Mouse (Mus musculus): ENCODE measurements around the gene S100a1.
A peak's percentile ranks its signal among the peaks of the same experiment; 100 is the strongest.

The S100a1 gene

DNA sequence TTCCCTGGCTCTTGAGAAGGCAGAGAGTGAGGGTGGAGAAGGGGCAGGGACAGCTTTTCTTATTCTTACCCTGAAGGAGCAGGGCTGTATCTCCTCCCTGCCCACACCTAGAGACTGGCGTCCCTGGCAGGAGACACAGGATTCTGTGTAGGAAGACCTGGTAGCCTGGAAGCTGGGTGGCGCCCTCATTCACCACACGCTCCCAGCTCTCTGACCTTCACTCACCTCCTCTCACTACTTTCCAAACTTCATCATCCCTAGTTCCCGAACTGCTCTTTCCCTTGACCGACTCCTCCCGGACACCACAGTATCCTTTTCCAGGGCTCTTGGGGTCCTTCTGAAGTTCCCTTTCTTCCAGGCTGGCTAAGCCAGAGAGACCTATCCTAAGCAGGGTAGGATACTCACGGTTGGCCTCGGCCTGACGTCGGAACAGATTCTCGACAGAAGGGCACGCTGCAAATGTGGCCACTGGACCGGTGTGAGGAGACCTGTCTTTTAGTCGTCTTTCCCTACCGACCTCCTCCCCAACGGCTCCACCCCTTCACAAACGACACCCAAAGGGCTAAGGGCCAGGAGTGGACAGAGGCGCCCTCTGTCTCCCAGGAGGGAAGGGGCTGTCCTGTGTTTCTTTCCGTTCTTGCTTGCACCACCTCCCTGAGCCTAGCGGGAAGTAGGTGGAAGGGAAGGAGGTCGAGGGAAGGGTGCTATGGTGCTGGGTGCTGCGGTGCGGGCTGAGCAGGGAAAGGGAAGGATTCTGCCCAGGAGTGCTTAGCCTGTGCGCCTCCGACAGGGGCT lies at the start of gene S100a1, which contains the start of gene S100a13:
Gene S100a1, minus strand, starts transcription at position 597 of the 795 bp plus-strand sequence.
Gene S100a13, plus strand, starts transcription at position 640 of the 795 bp plus-strand sequence.
- no peak for DNase-seq (ENCODE audit: low read depth, low spot score)

DNA sequence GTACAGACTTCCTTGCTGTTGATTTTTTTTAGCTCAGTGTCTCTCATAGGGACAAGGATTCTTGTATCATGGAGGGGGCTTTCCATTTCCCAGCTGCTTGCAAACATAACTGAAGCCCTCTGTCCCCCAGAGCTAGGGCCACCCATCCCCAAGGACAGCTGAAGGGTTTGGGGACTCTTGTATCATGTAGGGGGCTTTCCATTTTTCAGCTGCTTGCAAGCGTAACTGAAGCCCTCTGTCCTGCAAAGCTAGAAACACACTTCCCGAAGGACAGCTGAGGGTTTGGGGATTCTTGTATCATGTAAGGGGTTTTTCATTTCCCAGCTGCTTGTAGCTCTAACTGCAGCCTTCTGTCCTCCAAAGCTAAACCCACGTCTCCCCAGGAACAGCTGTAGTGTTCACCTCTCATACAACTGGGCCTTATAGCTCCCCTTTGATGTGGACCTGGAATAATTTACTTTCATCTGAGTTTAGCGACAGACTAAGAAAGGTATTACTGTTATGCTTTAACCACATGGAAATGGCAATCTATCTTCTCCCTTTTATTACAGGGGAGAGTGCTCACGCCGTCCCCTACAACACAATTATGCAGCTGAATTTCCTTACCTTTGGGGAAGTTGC lies 45.9 kb upstream of the S100a1 start, which contains the start of gene S100a3:
Gene S100a3, plus strand, starts transcription at position 571 of the 621 bp plus-strand sequence.
- DNase-seq (ENCODE audit: low read depth, low spot score): no peak

DNA sequence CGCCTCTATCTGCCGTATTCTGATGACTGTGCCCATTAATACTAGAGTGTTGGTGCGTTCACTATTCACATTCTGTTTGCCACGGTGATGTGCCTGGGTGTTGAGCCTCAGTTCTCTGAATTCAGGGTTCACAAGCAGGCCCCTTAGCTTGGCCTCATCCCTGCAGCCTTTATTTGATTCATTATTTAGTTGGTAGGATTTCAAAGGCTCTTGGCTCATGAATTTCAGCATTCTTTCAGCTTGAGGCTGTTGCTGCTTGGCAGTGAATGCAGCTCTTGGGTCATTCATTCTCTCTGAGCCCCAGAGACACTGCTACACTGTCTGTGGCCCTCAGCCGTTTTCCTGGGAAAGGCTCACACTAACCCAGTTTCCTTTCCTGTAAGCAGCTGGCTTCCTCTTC lies 41.8 kb upstream of the S100a1 start:
- DNase-seq (ENCODE audit: low read depth, low spot score): no peak

DNA sequence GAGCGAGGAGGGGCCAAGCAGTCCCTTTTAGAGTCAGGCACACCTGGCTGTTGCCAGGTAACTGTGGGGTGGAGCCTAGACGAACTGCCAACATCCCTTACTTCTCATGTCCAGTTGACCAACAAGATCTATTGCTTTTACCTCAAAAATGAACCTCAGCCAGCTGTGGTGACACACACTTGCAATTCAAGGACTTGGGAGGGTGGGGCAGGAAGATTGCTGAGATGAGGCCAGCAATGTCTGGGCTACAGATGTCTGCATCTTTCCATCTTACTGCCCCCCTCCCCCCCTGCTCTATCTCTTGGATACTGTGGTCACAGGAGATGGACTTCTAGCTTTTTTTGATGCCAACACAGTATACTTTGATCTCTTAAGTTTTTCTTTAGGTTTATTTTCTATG lies 38.0 kb upstream of the S100a1 start:
- no peak for DNase-seq (ENCODE audit: low read depth, low spot score)

DNA sequence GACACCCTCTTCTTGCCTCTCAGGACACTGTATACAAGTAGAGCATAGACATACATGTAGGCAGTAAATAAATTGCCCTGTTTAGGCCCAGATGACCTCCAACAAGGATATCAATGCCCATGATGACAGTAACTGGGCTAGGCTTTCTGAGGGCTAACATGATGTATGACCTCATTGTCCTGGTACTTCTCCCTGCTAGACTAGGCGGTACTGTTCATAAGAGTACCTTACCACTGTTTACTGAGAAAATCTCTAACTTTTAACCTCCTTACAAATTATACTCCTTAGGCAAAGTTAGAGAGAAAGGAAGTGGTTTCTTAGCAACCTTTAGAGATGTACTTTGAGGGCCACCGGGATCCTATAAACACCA lies 36.2 kb upstream of the S100a1 start:
- no peak for DNase-seq (ENCODE audit: low read depth, low spot score)

DNA sequence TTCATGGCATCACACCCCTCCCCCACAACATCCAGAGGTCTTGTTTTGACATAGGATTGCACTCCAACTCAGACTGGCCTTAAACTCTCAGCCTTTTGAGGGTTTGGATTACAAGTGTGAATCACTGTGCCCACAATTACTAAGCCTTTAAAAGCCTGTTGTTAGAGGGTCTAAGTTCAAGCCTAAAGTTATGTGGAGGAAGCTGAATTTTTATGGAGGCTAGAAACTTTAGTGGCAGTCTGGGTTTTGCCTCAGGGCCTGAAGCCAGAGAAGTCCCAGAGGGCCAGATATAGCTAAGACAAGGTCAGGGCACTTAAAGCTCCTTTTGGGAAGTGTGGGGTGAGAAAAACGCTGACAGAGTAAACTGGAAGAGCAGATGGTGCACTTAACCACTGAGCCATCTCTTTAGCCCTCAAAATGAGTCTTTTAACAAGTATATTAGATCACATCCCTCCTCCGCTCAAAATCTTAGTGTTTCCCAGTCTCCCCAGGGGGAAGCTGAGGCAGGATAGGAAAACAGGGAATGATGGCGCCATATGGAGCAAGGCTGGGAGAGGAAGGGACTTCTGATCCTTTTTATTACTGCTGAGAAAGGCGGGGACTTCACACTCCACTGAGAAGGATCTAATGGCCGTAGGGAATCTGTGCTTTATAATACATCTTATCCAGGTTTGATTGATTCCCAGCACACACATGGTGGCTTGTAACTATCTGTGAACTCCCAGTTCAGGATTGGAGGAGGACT lies 35.7 kb upstream of the S100a1 start:
- peak; percentile 40 for DNase-seq (ENCODE audit: low read depth, low spot score)

DNA sequence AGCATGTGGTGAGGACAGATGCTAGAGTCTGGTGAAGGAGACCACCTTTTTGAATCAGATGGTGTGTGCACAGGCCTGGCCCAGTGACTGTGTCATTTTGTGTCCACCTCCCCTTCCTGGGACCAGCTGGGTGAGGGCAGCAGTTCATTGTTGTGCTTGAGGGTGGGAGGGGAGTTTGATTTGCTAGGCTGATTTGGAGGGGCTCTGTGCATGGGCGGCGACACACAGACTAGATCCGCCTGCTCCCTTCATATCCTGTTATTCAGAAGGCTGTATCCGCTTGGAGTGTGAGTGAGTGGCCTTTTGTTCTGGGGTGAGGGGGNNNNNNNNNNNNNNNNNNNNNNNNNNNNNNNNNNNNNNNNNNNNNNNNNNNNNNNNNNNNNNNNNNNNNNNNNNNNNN lies 26.7 kb upstream of the S100a1 start:
- no peak for DNase-seq (ENCODE audit: low read depth, low spot score)

DNA sequence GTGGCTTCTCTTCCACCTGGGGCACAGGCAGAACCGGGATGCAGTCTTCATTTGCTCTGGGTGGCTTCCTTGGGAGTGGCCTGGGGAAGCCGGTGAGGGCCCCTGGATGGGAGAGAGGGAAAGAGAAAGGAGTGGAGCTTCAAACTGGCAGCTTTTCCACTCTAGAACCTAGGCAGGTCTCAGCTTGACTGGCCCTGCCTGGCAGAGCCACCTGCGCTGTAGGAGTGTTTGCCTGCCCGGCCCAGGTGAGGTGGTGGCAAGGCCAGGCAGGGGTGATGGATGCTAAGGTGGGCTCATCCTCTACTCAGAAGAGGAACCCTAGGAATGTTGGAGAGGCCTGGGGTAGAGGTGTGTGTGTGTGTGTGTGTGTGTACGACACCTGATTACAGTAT lies 23.7 kb upstream of the S100a1 start:
- no peak for DNase-seq (ENCODE audit: low read depth, low spot score)

DNA sequence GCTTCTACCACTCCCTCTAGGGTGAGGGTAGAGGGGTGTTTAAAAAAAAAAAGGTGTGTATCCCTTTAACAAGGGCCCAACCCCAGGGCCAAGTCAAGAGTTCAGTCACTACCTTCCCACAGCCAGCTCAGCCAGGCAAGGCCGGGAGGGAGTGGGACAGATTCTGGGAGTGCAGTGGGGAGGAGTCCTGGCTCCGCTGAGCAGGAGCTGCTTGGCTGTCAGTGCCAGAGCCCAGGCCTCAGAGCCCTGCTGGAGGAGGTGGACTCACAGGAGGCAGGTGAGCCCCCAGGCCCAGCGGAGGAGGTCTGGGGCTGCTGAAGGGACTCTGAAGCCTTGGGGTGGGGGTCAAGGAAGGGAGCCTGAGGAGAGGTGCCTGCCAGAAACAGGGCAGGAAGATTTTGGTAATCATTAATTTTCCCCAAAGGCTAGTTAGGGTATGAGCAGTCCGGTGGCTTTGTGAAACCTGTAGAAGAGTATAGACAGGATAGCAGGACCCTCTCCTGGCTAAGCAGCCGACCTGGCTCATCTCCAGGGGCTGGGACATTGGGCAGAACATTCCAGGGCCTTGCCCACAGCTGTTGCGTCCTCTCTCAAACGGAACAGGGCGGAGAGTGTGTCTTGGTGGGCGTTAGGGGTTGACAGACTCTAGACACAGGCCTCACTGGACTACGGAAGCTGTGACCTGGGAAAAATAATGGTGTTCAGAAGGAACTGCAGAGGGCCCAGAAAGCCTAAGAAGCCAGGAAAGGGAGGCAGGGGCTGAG lies 23.1 kb upstream of the S100a1 start, which contains the start of gene S100a16:
Gene S100a16, plus strand, starts transcription at position 114 of the 764 bp plus-strand sequence.
- no peak for DNase-seq (ENCODE audit: low read depth, low spot score)

DNA sequence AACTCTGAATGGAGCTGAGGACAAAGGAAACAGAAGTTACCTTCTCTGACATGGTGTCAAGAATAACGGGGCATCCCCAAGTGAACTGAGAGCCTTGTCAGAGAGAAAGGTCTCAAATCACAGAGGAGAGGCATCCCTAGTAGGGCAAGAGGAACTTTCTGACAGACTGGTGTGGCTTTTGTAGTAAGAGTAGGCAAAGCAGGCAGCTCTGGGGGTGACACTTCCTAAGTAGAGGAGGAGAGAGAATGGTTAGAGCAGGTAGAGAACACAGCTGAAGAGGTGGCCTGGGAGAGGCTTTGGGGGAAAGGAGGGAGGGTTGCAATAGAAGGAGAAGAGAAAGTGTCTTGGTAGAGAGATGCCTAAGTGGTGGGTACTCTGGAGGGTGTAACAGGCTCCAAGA lies 21.3 kb upstream of the S100a1 start:
- DNase-seq (ENCODE audit: low read depth, low spot score): no peak

DNA sequence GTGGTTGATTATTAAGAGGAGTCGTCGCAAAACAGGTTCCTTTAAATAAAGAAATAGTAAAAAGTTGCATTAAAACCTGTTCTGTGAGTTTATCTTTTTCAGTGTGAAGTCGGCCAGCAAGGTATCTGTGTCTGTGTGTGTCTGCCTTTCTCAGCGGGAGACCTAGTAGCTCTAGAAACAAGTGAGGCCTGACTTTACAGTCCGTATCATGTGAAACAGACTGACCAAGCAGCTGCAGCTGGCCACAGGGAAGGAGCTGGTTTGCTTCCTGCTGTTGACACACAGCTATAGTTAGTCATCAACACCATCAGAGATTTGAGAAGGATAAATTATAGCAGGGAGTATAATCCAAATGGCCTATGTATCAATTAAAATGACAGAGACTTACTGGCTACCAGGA lies 17.5 kb upstream of the S100a1 start:
- no peak for DNase-seq (ENCODE audit: low read depth, low spot score)

DNA sequence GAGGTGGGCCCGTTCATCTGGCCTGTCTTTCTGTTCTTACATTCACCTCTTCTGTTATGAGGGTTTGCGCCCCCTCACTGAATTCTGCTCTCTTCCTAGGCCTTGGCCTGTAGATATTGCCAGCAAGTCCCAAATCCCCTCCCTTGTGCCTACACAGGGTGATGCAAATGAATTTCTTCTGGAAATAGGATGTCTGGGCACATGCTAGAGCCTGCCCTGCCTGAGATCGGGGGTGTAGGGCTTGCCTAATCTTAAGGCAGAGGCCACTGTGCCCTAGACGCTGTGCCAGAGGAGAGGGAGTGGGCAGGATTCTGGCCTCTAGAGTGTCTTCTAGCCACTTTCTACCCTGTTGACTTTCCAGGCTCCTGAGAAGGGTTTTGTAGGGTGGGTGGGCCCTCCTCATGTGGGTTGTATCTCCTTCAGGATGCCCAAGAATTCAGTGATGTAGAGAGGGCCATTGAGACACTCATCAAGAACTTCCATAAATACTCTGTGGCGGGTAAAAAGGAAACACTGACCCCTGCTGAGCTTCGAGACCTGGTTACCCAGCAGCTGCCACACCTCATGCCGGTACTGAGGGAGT lies 13.2 kb upstream of the S100a1 start:
- no peak for DNase-seq (ENCODE audit: low read depth, low spot score)

DNA sequence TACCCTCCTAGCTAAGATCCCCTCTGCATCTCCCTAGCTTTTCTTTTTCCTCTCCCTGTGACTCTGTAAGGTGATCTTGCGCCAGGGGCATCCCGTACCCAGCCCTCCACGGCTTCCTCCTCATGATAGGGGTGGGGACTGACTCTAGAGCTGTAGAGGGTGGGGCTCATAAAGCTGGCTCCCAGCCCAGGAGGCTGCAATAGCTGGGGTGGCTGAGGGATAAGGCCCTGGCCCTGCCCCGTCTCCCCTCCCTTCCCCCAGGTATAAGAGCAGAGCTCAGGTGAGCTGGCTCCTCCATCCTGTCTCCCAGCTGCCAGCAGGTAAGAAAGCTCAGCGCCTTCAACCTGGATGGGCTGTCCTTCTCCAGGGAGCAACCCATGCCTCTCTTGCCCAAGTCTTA lies 12.4 kb upstream of the S100a1 start, which contains the start of gene S100a14:
Gene S100a14, plus strand, starts transcription at position 277 of the 400 bp plus-strand sequence.
- no peak for DNase-seq (ENCODE audit: low read depth, low spot score)

DNA sequence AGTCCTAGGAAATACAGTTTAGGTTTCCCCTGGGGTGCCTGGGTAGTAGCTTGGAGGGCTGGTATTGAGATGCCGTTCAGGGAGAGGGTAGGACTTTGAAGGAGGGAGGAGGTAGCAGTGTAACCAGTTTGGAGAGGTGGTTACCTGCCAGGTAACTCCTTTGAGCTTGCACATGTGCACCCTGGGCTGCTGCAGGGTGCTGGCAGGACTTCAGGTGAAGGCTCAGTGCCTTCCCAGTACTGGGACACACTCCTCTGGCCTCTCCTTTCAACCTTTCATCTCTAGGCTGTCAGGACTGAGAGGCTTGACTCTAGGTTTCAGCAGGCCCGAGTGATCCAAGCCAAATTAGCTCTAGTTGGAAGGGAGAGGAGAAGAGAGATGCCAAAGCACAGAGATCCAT lies 11.9 kb upstream of the S100a1 start:
- no peak for DNase-seq (ENCODE audit: low read depth, low spot score)

DNA sequence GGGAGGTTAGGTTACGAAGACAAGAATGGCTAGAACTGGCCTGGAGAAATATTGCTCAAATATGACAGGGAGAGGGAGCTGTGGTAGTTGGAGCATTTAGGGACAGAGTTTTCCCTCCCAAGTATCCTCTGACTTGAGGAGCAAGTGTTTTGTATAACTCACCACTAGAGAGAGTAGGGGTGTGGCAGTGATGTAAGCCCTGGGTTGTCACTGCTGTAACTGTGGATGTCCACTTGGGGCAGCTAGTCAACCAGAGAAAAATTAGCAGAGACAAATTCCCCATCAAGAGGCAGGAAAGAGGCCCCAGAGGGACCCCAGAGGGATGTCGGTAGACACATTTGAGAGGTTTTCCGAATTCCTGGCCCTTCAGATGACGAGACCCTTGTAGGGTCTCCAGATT lies 11.2 kb upstream of the S100a1 start:
- DNase-seq (ENCODE audit: low read depth, low spot score): no peak

DNA sequence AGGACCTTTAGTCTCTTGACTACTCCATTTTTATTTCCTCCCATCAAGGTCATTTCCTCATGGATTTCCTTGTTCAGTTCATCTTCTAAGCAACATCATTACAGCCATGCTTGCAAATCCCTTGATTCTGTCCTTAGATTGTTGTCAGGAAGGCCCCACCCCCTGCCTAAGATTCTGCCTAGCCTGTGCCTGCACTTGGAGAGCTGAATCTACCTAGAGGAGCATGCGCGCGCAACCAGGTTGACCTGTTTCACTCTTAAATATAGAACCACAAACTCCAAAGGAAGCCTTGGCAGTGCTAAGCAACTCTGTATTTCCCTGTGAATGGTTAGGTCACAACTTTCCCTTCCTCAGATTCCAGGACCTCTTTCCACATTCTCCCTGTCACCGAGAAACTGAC lies 3.5 kb upstream of the S100a1 start:
- DNase-seq (ENCODE audit: low read depth, low spot score): no peak

DNA sequence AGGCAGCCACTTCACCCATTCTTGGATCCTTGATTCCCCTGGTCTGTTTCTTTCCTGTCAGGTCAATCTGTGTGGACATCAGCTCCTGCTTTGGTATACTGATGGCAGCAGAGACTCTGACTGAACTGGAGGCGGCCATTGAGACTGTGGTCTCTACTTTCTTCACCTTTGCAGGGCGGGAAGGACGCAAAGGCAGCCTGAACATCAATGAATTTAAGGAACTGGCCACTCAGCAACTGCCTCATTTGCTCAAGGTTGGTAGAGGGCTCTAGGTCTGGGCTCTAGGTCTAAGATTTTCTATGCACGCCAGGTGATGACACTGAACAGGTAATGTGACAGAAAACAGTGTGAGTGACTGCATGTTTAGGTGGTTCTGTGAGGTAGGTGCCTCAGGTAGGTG lies 1.6 kb upstream of the S100a1 start:
- DNase-seq (ENCODE audit: low read depth, low spot score): no peak

DNA sequence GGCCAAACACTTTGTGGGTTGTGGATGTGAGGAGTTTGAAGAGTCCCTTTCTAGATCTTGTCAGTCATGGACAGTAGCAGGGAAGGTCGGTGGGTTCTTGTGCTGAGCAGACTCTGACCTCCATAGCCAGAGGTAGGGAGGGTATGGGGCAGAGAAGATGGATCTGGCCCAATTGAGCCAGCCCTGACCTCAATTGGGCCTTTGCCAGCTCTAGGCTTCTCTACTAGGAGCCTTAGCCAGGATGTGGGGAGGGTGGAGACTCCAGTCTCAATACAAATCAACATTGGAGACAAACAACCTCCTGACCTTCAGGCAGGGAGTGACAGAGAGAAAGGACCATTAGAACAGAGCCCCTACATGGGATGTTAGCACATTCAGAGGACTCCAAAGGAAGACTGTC lies 1.1 kb upstream of the S100a1 start:
- DNase-seq (ENCODE audit: low read depth, low spot score): no peak

DNA sequence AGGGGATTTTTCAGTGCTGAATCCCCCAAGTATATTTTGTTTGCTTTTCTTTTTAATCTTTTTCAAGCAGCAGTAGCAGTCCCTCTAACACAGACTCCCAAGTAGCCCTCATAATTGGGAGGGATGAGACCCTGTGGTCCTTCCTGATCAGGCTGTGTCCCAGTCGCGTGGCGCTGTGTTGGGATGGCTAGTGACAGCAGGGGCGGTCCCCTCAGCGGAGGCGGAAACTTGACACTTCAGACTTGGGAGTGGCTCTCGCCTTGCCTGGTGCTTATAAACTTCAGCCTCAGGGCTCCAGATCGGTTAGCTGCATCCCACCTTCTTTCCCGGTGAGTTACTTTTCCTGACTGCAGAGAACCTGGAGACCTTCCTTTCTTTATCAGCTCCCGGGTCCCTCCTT lies 499 bp upstream of the S100a1 start:
- peak; percentile 59 for DNase-seq (ENCODE audit: low read depth, low spot score)

DNA sequence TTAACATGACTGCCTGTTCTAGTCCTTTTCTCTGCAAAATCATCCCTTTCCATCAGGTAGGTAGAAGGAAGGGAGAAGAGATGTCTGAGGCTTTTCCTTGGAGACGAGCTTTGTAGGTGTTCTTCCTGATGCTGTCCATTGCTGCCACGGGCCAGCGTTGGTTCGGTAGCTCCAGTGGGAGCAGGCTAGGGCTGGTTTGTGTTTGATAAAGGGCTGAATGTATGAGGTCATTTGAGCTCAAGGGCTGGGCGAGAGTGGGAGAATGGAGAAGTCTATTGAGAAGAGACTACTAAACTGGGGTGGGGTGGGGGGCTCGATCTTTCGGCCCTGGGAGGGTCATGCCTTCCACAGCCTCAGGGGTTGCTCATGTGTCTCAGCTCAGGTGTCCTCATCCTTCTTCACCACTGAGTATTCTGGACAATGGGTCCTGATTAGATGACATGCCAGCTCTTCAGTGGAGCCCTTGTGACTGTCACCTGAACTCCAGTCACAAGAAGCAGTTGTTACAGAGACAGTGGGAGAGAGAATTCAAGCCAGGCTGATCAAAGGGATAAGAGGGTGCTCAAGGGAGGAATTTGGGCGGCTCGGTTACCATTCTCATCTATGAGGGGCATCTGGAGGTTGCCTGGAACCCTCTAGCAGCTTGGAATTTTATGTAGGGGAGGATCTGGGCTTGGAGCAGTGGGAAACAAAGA lies 1.1 kb downstream of the S100a1 start:
- no peak for DNase-seq (ENCODE audit: low read depth, low spot score)

DNA sequence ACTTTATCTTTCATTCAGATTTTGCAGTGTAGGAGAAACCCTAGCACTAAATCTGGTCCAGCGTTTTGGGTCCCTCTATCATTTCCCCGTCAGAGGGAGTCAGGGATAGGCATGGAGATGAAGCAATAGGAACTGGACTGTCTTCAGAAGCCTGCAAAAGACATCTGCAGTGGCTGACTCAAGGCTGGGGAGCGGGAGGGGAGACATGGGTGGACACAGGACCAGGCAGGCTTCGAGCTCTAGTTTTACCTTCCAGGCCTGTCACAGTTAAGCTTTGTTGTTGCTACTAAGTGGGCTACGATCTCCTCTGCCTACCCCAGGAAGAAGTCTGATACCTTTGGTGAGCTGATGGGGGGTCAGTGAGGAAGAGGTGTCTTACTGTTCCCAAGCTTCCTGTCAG lies 1.9 kb downstream of the S100a1 start:
- no peak for DNase-seq (ENCODE audit: low read depth, low spot score)
